Mouse (Mus musculus) stomach, postnatal 0 days (tissue): Measurements from ENCODE around the gene Cdhr3.

ENCODE experiments used
- CTCF ChIP-seq: IDR thresholded peaks from 2 replicates; pipeline ENCODE4 v1.5.1; 2016; ENCODE audit warnings: antibody characterized with exemption, low read depth, mild to moderate bottlenecking, moderate library complexity
- EP300 ChIP-seq: optimal IDR thresholded peaks from 2 replicates; pipeline ENCODE3; 2016; ENCODE audit warnings: antibody characterized with exemption

DNA sequence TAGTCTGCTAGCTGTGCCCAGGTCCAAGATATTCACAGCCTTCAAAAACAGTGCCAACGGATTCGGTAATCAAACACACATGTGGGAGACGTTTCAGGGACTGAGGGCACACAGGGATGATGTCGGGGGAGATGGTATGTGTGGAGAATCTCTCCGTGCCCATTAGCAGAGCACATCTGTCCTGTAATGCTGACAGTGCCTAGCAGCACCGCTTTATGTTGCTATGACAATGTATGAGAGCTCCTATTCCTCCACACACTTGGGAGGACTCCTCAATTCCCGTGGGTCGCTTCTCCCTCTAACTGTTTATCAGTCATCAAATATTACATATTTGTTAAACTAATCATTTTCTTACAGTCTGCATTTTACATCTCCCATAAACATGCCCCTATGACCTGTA, 9.0 kb upstream of the Cdhr3 start:
- TF ChIP-seq CTCF: no peak
- TF ChIP-seq EP300: no peak
